Mouse (Mus musculus): ENCODE measurements around the gene Cubn. TPM values are rescaled to one million over a fixed set of nuclear protein-coding genes. Genes with fewer than 3 reads are reported as not detected.

Gene Cubn
- polyA plus RNA-seq, 1 experiment from 2014 or later = 5.2 TPM

- 71% methylated on average over 5 of the region's 5 CpGs for WGBS
- H3K4me2 ChIP-seq (ENCODE audit: low read length) = no peak overlapping the region
- H3K9ac ChIP-seq (ENCODE audit: low read length) = no peak overlapping the region
- H3K27ac ChIP-seq (ENCODE audit: low read depth) = no peak overlapping the region
- ATAC-seq (replicated peaks; ENCODE audit: low FRiP score, low TSS enrichment, low read depth) = no peak
- no peak for DNase-seq (ENCODE audit: low spot score)
- no peaks in the 10 kb centered on the region for H3K4me1 ChIP-seq (replicated peaks; ENCODE audit: control insufficient read depth, insufficient read depth, low read length)
- no peaks in the 10 kb centered on the region for H3K9me3 ChIP-seq (ENCODE audit: control insufficient read depth, low read length)
- peaks cover 5% of the 10 kb centered on the region; the same call in 1 of the 2 replicates for H3K36me3 ChIP-seq (ENCODE audit: control insufficient read depth, insufficient read depth, low read length)
- H3K4me3 ChIP-seq (ENCODE audit: low read depth, low read length) = no peak overlapping the region
- H3K27me3 ChIP-seq (replicated peaks; ENCODE audit: control insufficient read depth, insufficient read depth, low read length) = no peaks in the 10 kb centered on the region
Observed at GRCm38 (mm10) chr2:13235696-13236095, 255.9 kb downstream of the Cubn start.

DNA sequence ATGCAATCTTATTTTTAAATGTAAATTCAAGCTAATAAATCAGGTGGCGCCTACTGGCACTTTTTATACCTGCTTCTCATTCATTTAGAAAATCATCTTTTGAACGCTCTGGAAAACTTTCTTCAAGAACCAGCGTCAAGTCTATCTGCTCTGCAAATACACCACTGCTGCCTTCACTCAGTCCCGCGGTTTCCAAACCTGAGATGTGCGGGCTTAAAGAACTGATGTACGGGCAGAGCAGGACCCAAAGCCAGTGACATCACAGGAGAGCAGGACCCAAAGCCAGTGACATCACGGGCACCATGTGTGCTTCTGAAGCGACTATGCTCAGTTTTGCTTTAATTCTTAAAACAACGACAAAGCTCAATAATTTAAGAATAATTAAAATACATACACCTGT, 256.8 kb downstream of the Cubn start:
- WGBS = 86% methylated on average over 10 of the region's 10 CpGs
- DNase-seq (ENCODE audit: low spot score) = no peak
- no peaks in the 10 kb centered on the region for H3K9me3 ChIP-seq (ENCODE audit: control insufficient read depth, low read length)
- no peak overlapping the region for H3K4me2 ChIP-seq (ENCODE audit: low read length)
- no peak for ATAC-seq (replicated peaks; ENCODE audit: low FRiP score, low TSS enrichment, low read depth)
- H3K36me3 ChIP-seq (ENCODE audit: control insufficient read depth, insufficient read depth, low read length) = peaks cover 5% of the 10 kb centered on the region; the same call in 1 of the 2 replicates
- no peak overlapping the region for H3K27ac ChIP-seq (ENCODE audit: low read depth)
- H3K9ac ChIP-seq (ENCODE audit: low read length) = no peak overlapping the region
- no peak overlapping the region for H3K4me3 ChIP-seq (ENCODE audit: low read depth, low read length)
- H3K27me3 ChIP-seq (replicated peaks; ENCODE audit: control insufficient read depth, insufficient read depth, low read length) = no peaks in the 10 kb centered on the region
- H3K4me1 ChIP-seq (replicated peaks; ENCODE audit: control insufficient read depth, insufficient read depth, low read length) = no peaks in the 10 kb centered on the region

- WGBS = 40% methylated on average over 7 of the region's 7 CpGs
- DNase-seq (ENCODE audit: low spot score) = no peak
Observed at GRCm38 (mm10) chr2:13233902-13234301, 257.7 kb downstream of the Cubn start.

GRCm38 (mm10) chr2:13233254-13233835, 258.3 kb downstream of the Cubn start:
- Histone ChIP-seq H3K9me3 (ENCODE audit: control insufficient read depth, low read length) (no peaks in the 10 kb centered on the region), H3K4me2 (ENCODE audit: low read length) (no peak overlapping the region), H3K9ac (ENCODE audit: low read length) (no peak overlapping the region), H3K4me1 (replicated peaks; ENCODE audit: control insufficient read depth, insufficient read depth, low read length) (no peaks in the 10 kb centered on the region), H3K4me3 (ENCODE audit: low read depth, low read length) (no peak overlapping the region), H3K36me3 (ENCODE audit: control insufficient read depth, insufficient read depth, low read length) (no peaks in the 10 kb centered on the region), H3K27me3 (replicated peaks; ENCODE audit: control insufficient read depth, insufficient read depth, low read length) (no peaks in the 10 kb centered on the region), H3K27ac (ENCODE audit: low read depth) (no peak overlapping the region)
- no peak for DNase-seq (ENCODE audit: low spot score)
- no peak for ATAC-seq (replicated peaks; ENCODE audit: low FRiP score, low TSS enrichment, low read depth)
- 77% methylated on average over 12 of the region's 12 CpGs for WGBS

More at GRCm38 (mm10) chr2:13233902-13234301, 257.7 kb downstream of the Cubn start:
- Histone ChIP-seq H3K4me2 (ENCODE audit: low read length) (no peak overlapping the region), H3K4me1 (replicated peaks; ENCODE audit: control insufficient read depth, insufficient read depth, low read length) (no peaks in the 10 kb centered on the region), H3K27me3 (replicated peaks; ENCODE audit: control insufficient read depth, insufficient read depth, low read length) (no peaks in the 10 kb centered on the region), H3K9ac (ENCODE audit: low read length) (no peak overlapping the region), H3K4me3 (ENCODE audit: low read depth, low read length) (no peak overlapping the region), H3K9me3 (ENCODE audit: control insufficient read depth, low read length) (no peaks in the 10 kb centered on the region), H3K27ac (ENCODE audit: low read depth) (no peak overlapping the region), H3K36me3 (ENCODE audit: control insufficient read depth, insufficient read depth, low read length) (no peaks in the 10 kb centered on the region; the same call in 1 of the 2 replicates)
- no peak for ATAC-seq (replicated peaks; ENCODE audit: low FRiP score, low TSS enrichment, low read depth)

DNA sequence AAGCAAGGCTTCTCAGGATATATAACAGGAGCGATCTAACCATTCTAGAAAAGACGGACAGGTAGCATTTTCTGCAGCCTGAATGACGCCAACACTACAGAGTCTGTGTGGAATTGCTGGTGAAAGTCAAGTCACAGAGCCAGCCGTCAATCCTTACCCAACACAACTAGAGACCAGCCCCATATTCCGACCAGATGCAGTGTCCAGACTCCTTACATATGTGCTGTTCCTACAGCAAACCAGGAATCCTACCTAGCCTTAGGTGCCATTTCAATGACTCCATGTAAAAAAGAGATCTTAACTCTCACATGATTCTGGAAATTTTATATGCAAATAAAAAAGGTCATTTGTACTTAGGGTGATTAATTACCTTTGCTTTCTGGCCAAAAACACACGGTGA, 259.3 kb downstream of the Cubn start:
- 88% methylated on average over 6 of the region's 6 CpGs for WGBS
- H3K9ac ChIP-seq (ENCODE audit: low read length) = no peak overlapping the region
- ATAC-seq (replicated peaks; ENCODE audit: low FRiP score, low TSS enrichment, low read depth) (no peak), DNase-seq (ENCODE audit: low spot score) (no peak)
- no peaks in the 10 kb centered on the region for H3K9me3 ChIP-seq (ENCODE audit: control insufficient read depth, low read length)
- no peak overlapping the region for H3K4me2 ChIP-seq (ENCODE audit: low read length)
- H3K4me3 ChIP-seq (ENCODE audit: low read depth, low read length) = no peak overlapping the region
- no peak overlapping the region for H3K27ac ChIP-seq (ENCODE audit: low read depth)
- no peaks in the 10 kb centered on the region for H3K36me3 ChIP-seq (ENCODE audit: control insufficient read depth, insufficient read depth, low read length)
- H3K4me1 ChIP-seq (replicated peaks; ENCODE audit: control insufficient read depth, insufficient read depth, low read length) = no peaks in the 10 kb centered on the region
- no peaks in the 10 kb centered on the region for H3K27me3 ChIP-seq (replicated peaks; ENCODE audit: control insufficient read depth, insufficient read depth, low read length)

DNA sequence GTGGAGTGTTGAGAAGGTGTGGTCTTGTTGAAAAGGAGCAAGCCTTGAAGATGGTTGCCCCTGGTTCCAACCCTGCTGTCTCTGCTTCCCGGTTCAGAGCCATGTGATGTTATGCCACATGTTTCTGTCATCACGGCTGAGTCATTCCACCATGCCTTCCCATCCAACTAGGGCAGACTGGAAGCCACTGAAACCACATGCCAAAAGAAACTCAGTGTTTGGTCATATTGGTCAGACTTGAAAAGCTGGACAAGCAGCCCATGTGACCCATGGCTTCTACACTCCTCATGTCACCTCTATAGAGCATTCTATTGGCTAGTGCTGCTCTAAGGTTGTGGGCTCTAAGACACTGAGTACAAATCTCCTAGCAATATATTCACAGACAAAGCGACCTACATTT, 261.9 kb downstream of the Cubn start:
- Histone ChIP-seq H3K27ac (ENCODE audit: low read depth) (no peak overlapping the region), H3K36me3 (ENCODE audit: control insufficient read depth, insufficient read depth, low read length) (no peaks in the 10 kb centered on the region), H3K27me3 (replicated peaks; ENCODE audit: control insufficient read depth, insufficient read depth, low read length) (no peaks in the 10 kb centered on the region), H3K4me2 (ENCODE audit: low read length) (no peak overlapping the region), H3K9me3 (ENCODE audit: control insufficient read depth, low read length) (no peaks in the 10 kb centered on the region), H3K4me3 (ENCODE audit: low read depth, low read length) (no peak overlapping the region), H3K9ac (ENCODE audit: low read length) (no peak overlapping the region), H3K4me1 (replicated peaks; ENCODE audit: control insufficient read depth, insufficient read depth, low read length) (no peaks in the 10 kb centered on the region)
- ATAC-seq (replicated peaks; ENCODE audit: low FRiP score, low TSS enrichment, low read depth) (no peak), DNase-seq (ENCODE audit: low spot score) (no peak)
- 91% methylated on average over 3 of the region's 3 CpGs for WGBS

Other genes starting within 250 kb of the Cubn start
- gene Rsu1, start 220.4 kb downstream of the Cubn start, polyA plus RNA-seq (2014; fragmentation: Nextera tagmentation; extraction: Ambion mirVana) = 122 and 141 TPM in 2 replicates
- 11.2 and 11.5 TPM in 2 replicates for gene Trdmt1, start 52.9 kb upstream of the Cubn start, polyA plus RNA-seq (2014; fragmentation: Nextera tagmentation; extraction: Ambion mirVana)
- 503 and 545 TPM in 2 replicates for gene Vim, start 82.1 kb upstream of the Cubn start, polyA plus RNA-seq (2014; fragmentation: Nextera tagmentation; extraction: Ambion mirVana)